Mouse (Mus musculus) megakaryocyte, embryonic 14.5 days (primary cell): Measurements from ENCODE around the gene Ppp1r14c.
"Not testable (repeated sequence)": the region's sequence is repeated elsewhere in the genome, so short reads cannot be mapped to it uniquely, and the experiment has no call there.

ENCODE experiments used
- FLI1 ChIP-seq: IDR thresholded peaks from 2 replicates; pipeline ENCODE4 v1.6.1; 2012; ENCODE audit warnings: low read length, inconsistent platforms, mixed read lengths
- GATA1 ChIP-seq: IDR thresholded peaks from 3 replicates; pipeline ENCODE4 v1.6.1; 2012; ENCODE audit warnings: mixed read lengths, low read length, inconsistent platforms, borderline replicate concordance

DNA sequence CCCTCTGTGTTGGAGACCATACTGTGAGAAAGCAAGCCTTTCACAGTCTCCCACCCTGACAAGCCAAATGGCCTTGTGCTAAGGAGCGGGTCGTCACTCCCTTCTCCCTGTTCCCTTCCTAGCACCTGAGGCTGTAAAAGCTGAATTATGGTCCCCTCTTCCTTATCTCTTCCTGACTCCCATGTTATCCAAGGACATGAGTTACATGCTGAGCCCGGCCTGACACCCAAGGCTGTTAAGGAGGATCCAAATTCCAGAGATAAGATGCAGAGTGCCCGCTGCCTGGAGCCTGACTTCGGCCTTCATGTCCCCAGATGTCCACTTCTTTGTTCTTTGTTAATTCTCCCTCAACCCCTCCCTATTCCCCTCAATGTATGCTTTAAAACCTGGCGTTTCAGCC is 135.0 kb downstream of the Ppp1r14c start:
- not testable (repeated sequence) for TF ChIP-seq GATA1, FLI1
